Mouse (Mus musculus) mouse trophoblast stem cell (cell line): Measurements from ENCODE around the gene Galntl6.
"Not testable (repeated sequence)": the region's sequence is repeated elsewhere in the genome, so short reads cannot be mapped to it uniquely, and the experiment has no call there.

ENCODE experiments used
- in situ Hi-C, 2 experiments: fragments of 300-500 bp; cut with MseI, MboI; formaldehyde crosslinking; loops; 2 replicates in 1 of 2; 3 replicates in 1 of 2; pipeline ENCODE4 v1.15.1; 2025

Galntl6 gene

DNA sequence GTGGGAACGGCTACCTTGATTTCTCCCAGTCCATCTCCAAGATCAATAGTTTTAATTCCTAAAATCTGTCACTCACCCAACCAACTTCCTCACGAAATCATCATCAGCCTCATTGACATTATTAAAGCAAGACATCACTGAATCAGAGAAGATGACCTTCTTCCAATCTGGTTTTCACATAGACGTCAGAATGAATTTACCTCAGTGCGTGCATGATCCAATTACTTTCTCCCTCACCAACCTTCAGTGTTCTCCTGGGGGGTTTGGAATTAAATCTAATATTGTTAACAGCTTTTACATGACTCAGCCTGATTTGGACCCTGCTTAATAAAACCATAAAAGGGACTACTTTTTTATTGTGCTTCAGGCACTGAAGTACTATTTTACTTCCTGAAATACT is 307.7 kb downstream of the Galntl6 start:
- in situ Hi-C loops: no loop called here

DNA sequence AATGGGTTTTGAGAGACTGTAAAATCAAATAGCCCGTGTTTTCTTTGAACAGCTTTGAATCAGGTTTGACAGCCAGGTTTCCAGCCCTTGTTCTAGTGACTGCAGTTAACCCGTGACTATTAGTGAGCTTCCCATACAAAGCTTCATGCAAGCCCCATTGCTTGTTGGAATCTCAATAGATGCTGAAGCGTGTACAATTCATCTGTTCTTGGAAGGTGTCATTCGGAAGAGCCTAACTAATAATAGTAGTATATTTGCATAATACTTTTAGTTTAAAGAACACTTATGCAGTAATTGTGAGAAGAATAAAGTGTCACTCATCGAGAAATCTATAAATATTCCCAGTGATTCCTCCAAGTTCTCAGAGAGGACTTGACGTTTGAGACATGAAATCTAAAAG is 314.6 kb downstream of the Galntl6 start:
- in situ Hi-C loops: no loop called here

DNA sequence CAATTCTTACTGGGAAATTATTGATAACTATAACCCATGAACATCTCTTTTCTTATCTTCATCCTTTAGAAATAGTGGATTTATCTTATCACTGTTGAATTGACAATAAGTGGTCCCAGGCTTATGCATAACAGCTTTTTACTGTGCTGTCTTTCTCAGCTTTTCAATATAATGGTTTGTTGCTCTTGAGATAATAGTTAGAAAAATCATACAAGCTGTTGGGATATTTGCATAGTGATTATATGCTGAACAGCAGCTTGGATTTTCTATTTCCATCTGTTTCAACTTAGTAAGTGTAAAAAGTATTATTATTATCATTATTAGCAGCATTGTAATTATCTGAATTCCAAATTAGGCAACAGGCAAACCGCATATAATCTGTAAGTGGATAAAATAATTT is 337.1 kb downstream of the Galntl6 start:
- in situ Hi-C loops: no loop called here

DNA sequence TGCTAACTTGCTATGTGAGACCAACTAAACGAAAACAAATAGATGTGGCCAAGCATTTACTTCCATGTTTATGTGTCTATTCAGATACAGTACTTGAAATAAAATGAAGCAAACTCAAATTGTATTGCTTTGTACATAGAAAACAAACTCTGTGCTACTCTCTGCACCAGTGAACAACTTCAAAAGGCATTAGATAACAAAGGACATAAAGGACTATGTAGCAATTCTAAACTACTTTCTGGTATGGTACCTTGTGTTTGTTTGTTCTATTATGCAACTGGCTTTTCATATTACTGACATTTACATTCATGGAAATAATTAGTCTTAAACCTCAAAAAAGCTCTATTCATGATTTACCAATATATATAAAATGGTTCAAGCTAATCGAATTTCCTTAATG is 344.4 kb downstream of the Galntl6 start:
- in situ Hi-C loops: no loop called here

DNA sequence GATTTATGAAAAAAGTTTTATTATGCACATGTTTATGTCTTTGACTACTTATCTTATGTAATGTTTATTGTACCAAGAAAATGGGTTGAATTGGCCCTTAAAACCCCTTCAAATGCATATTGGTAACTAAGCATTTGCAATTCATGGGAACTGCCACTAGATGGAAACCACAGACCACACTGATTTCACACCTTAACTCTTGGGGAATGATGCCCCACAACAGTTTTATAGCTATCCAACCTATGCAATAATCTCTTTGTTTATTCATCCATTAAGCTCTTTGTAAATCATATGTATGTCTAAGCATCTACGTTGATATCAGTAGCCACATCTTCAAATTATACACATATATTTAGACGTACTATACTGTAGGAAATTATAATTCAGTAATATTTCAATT is 346.3 kb downstream of the Galntl6 start:
- in situ Hi-C loops: no loop called here

DNA sequence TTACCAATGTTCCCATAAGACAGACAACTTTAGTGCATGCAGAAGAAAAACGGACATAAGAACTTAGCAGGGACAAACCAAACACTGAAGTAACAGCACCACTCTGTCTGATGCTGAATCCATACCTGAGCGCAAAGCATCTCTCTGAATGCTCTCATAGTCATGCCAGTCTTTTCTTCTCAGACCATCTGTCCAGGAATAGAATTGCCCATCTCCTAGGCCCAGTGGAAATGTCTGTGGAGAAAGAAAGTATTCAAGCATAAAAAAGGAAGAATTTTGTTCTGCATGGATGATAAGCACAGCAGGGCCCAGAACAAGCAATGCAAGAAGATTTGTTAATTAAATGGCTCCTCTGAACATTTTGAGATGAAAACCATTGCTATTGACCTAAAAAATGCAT is 376.7 kb downstream of the Galntl6 start:
- in situ Hi-C loops: no loop called here

DNA sequence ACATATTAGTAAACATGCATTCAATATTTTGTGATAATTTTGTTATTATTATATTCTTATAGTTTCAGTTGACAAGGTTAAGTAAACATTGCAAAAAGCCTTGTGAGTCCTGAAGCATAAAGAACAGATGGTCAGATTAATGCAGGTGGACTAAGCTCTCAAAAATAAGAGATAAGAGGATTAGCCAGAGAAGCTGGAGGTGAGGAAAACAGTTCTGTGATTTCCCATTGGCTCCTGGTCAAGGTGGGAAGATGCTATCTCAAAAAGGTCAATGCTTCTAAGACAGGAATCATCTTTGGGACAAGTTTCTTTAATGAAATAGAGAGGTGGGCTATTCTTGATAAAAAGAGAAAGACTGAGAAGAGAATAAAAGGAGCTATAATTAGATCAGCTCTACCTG is 377.8 kb downstream of the Galntl6 start:
- in situ Hi-C loops: no loop called here

DNA sequence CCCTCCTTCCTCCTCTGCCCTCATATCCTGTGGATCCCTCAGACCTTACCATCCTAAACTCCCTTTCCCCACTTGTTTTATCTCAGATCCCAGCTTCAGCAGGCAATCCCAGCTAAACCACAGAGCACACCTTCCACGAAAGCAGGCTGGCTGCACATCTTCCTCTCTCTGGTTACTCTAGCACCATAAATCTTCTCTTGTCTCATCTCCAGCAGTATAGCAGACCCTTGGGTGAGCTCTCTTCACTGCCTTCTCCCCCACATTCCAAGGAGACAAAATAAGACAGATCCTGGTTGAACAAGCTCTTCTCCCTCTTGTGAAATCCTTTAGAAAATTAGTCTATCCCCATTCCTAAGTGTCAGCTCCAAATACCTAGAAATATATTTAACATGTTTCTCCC is 389.0 kb downstream of the Galntl6 start:
- in situ Hi-C loops: no loop called here

DNA sequence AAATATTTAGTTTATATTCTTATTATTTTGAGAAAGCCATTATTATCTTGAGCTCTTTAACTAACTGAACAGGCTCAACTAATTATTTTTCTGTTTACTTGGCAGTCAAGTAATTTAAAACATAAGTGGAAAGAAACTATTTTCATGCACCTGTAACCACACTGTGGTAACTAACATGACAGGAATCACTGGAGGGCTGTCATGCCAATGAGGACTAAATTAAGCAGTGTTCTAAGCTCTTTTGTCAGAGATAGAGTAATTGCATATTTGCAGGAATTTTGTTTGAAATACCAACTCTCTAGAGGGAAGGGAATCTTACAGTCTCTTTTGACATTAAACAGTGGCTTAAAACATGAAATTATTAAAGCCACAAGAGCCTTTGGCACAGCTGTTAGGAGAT is 390.5 kb downstream of the Galntl6 start:
- in situ Hi-C loops: no loop called here

DNA sequence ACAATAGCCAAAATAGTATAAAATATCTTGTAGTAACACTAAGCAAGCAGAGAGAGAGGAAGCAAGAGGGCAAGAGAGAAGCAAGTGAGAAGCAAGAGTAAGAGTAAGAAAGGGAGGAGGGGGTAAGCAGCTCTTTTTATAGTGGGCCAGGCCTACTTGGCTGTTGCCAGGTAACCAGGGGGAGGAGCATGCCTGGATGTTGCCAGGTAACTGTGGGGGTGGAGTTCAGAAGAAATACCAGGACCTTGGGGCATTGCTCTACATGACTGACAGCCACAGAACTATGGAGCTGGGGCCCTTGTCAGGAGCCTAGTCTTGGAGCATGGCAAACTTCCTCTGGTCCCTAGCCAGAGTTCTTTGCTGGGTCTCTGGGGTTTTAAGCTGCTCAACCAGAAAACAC is 401.9 kb downstream of the Galntl6 start:
- in situ Hi-C loops: no loop called here

DNA sequence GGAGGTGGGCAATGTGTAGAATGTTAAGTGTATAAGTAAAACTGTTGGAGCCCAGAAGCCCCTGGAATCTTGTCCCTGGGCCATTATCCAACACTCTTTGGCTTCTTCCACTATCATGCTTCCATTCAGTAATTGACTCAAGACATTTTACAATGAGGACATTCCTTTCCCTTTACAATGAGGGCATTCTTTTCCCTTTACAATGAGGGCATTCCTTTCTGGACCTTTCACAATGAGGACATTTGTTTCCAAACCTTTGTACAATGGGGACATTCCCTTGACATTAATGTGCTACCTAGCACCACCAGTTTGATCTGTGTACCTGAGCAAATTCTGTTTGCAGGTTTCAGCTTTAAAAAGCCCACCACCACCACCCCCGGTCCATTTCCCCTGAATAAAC is 403.4 kb downstream of the Galntl6 start:
- in situ Hi-C loops: no loop called here

DNA sequence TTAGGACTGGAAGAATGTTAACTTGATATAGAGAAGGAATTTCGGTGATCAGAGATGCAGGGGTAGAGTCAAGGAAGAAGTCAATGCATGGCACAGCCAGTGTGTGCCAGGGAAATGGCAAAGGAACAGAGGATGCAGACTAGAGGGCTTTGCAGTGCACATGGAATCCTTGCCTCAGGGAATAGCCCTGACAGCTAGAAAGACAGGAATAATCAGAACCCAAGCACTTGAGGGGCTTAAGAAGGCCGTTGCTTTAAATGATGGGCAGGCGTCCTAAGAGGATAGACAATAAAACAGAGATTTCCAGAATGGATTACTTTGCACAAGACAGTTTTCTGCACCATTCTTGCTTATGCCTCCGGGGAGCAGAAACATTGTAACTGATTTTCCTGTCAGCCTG is 425.3 kb downstream of the Galntl6 start:
- in situ Hi-C loops: no loop called here

DNA sequence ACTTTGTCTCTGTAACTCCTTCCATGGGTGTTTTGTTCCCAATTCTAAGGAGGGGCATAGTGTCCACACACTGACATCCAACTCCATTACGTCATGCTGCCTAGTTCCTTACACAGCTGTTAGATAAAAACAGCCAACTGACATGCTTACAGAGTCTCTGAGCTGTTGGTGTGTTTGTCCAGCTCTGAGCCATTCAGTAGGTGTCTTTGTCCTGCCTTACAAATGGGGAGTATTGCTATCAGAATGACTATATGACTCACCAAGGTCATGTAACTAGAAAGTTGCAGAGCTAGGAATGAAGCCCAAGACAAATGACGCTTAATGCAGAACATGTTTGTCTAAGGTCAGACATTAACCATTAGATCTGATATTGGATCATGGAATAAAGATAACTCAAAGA is 449.1 kb downstream of the Galntl6 start:
- in situ Hi-C loops: not testable (repeated sequence)

DNA sequence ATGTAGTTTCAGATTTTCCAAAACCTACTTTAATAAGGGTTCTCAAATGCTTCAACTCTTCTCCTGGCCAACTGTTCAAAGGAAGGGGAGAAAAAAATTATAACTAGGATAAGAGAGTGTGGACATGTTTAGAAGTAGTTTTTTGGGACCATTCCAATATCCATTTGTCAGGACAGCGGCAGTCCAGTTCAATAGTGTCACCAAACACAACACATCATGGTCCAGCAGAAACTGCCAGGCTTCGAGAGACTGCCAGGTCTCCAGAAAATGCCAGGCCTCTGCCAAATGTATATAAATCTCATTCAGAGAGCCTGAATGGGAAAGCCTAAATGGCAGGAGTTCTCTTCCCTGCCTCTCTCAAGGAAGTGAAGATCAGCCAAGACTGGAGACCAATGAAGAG is 469.7 kb downstream of the Galntl6 start:
- in situ Hi-C loops: no loop called here

DNA sequence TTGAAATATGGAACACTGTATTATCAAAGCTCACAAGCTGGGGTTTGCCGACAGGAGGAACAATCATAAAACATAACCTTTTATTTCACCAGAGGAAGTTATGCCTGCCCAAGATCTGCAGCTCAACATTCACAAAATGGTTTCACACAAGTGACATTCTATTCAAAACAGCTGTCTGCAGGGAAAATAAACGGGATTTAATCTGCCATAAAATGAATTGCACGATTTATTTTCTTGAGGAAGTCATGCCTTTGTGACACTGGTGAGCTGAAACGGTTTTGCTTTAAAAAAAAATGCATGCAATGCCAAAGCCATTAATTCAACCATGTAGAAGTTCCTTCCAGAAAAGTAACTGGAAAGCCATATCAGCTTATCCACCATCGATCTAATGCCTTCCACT is 494.0 kb downstream of the Galntl6 start:
- in situ Hi-C loops: no loop called here

DNA sequence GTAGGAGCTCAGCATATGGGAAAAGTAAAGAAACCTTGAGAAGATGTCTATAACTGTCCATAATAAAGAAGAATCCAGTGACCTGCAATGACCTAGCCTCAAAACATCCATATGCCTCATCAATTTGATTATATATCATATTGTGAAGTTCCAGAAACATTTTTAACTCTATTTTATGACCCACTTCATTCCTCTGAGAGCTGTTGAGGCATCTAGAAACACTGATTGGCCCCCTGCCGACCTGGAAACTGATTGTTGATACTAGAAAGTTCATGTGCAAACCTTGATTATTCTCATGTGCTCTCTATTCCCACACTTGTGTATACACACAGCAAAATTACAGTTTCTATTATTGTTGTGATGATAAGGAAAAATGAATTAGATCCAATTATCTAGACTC is 494.9 kb downstream of the Galntl6 start:
- in situ Hi-C loops: no loop called here

DNA sequence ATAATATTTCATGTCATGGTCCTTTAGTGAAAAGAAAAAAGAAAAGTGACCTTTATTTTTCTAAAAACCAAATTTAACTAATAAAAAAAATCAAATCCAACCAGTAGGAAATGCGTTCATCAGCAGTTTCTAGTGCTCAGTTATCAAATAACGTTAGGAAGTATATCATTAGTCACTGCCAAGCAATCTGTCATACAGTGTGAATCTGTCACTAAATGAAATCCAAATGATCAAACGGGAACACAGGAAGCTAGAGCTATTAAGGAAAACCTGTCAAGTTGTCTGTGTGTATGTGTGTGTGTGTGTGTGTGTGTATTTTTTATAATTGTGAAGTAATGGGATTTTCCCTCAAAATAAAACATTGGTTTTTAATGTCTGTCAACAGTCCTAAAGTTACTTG is 515.9 kb downstream of the Galntl6 start:
- in situ Hi-C loops: no loop called here

DNA sequence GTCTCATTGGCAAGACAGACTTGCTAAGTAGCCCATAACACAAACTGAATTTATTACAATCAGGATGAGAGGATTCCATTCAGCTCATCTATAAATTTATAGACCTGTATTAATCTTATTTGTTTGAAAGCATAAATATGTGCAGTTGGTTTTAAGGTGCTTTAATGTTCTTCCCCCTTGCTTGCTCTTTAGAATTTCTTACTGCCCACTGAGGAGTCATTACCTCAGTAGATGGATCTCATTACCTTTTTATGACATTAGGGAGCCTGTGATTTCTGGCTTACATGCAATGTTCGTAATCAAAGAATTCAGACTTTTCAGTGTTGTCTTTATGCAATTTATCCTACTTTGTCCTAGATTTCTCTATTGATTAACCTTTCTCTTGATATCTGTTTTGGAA is 516.6 kb downstream of the Galntl6 start:
- in situ Hi-C loops: no loop called here

DNA sequence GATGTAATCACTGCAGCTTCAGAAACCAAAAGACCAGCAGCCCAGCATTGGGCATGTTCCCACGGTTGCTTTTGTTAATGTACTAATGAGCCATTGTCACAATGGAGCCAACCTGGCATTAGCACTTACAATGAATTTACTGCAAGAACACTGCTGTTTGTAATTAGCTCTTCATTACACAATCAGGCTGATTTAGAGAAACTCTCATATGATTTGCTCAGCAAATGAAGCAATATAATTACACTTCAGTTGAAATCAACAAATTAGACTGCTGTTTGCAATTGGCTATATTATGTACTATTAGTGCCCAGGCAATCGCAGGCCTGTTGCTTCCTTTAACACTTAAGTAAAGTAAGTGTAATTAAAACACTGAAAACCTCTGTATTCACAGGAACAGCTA is 540.1 kb downstream of the Galntl6 start:
- in situ Hi-C loops: no loop called here

DNA sequence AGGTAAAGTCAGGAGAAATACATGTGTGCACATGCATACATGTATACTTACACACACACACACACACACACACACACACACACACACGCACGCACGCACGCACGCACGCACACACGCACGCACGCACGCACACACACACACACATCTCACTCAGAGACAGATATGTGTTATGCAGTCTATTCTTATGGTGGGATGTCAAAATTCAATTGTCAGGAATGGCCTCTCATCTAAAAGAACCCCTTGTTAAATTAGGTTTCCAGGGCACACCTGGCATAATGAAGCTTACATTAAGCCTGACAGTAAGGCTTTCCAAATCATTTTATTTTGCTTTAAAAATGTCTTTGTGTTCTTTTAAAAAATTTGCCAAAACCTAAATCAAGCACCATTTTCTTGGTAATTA is 540.5 kb downstream of the Galntl6 start:
- in situ Hi-C loops: no loop called here

DNA sequence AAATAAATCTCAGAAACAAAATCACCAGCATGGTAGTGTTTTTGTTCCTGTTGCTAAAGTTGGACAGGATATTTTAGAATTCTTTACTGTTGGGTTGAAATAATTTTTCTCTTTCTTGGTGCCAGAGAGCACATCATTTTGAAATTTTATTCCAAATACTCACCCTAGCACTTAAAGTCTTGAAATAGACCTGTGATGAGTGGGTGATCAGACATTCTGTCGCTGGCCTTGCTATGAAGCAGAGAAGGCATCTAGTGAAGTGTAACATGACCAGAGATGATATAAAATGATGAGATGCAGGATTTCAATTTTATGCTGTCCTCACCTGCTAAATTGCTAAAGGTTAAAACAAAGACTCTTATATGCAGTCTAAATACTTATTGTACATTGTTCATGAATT is 581.3 kb downstream of the Galntl6 start:
- in situ Hi-C loops: no loop called here

DNA sequence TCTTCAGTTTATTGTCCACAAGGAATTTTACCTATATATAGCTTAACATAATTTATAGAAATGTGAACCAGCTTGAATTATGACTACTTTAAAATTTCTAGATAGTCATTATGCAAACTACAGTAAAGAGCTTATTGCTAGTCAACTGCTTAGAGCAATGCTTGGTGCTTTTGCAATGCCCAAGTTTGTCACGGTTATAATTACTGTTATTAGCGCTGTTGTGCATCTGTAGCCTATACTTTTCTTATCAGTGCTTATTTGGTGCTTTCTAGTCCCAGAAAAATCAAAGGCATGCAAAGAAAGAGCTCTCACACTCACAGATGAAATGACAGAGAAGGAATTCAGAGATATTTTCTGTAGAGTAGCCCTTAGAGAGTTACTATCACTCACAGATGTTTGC is 599.0 kb downstream of the Galntl6 start:
- in situ Hi-C loops: no loop called here

DNA sequence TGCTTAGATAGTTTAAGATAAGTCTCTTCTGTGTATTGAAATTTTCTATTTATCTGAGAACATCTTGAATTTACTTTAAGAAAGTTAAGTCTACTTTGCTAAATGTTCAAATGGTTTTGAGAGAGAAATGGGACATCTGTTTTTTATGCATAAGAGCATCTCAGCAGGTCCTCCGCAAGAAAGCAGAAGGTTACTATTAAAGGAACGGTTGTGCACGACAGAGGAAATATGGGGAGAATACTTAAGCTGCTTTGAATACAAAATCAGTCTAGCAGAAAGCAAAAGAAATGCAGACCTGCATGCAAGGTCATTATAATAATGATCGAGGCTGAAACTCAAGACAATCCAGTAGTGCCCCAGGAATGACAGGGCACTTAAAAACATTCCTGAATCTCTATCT is 621.0 kb downstream of the Galntl6 start:
- in situ Hi-C loops: no loop called here

DNA sequence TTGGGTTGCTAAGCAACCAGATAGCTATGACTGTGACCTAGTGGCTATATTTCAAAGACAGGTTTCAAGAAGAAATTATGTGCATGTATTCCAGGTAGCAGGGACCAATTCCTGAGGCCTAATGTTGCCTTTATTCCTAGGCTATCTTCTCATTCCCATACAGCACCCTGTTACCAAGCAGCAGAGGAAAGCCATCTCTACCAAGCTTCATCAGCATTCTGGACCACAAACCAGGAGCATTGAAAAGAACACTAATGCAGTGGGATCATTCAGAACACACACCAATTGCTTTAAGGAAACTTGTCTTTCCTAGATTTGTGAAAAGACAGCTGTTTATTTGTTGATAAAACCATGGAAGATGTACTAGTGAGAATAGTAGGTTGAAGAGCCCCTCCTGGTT is 622.4 kb downstream of the Galntl6 start:
- in situ Hi-C loops: no loop called here

DNA sequence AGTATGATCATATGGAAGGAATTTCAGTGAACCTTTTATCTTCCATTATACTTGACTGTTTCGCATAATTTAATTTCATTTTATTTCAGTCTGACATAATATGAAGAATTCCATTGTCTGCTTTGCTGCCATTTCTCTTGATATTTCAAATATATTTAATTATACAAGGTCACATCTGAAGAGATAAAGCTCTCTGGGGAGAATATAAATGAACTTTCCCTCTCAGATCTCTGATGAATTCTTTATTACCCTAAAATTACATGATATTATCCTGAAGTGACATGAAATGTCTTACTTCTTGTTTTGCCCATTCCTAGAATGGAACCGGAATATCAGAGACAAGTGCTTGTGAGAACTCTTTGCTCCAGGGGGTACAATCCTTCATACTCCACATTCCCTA is 647.0 kb downstream of the Galntl6 start:
- in situ Hi-C loops: no loop called here
